Mouse (Mus musculus): ENCODE data around the gene Gpr26. TPM values are rescaled to one million over a fixed set of nuclear protein-coding genes. Genes with fewer than 3 reads are reported as not detected.

Gene Gpr26
- polyA plus RNA-seq (2016; fragmentation: Nextera tagmentation; extraction: Ambion mirVana) = not detected in 2 replicates

DNA sequence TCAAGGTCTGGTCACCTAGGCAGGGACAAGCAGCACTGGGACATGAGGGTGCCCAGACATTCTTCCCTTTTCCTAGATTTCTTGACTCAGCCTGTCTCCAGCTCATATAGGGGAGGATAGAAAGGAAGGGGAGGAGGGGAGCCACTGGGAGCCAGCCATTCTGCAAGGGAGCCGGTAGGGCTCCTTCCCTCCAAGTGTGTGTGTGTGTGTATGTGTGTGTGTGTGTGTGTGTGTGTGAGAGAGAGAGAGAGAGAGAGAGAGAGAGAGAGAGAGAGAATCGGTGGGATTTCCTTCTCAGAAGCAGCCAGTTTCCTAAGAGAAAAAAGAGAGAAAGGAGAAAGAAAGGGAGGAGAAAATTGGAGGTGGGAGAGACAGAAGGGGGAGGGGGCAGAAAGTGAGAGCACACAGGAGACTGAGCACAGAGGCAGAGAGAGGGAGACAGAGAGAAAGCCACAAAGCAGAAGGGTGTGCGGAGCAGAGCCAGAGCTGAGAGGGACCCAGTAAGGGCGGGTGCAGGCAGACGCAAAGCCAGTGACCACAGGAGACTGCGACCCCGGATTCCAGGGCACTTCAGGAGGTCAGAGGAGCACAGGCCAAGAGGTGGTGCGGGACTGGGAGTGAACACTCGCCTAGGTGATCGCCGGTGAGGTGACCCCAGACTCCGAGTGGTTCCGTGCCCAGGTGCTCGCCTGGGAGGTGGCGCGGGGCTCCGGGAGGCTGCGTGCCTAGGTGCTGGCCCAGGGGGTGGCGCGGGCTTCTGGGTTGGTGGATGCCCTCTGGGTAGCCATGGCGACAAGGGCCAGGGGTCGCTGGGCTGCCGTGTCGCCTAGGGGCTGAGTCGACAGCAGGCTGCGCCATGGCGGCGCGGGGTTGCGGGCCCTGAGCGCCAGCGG lies at the start of gene Gpr26:
TSS of gene Gpr26 (plus strand) at position 438 of the 893 bp plus-strand sequence.
- Histone ChIP-seq H3K9ac (replicated peaks) (no peak within 1 kb of the TSS), H3K4me3 (replicated peaks) (peak within 1 kb of the TSS; percentile 33), H3K27ac (no peak within 1 kb of the TSS), H3K4me1 (replicated peaks) (peaks cover 12% of the 10 kb centered on the region), H3K27me3 (peaks cover 72% of the 10 kb centered on the region), H3K9me3 (no peaks in the 10 kb centered on the region), H3K36me3 (no peaks in the 10 kb centered on the region), H3K4me2 (peak within 1 kb of the TSS; percentile 56)
- no peak for ATAC-seq (ENCODE audit: insufficient number of reproducible peaks, insufficient read depth, low FRiP score, low TSS enrichment, low read depth)
- 3% methylated on average over 32 of the region's 32 CpGs for WGBS

DNA sequence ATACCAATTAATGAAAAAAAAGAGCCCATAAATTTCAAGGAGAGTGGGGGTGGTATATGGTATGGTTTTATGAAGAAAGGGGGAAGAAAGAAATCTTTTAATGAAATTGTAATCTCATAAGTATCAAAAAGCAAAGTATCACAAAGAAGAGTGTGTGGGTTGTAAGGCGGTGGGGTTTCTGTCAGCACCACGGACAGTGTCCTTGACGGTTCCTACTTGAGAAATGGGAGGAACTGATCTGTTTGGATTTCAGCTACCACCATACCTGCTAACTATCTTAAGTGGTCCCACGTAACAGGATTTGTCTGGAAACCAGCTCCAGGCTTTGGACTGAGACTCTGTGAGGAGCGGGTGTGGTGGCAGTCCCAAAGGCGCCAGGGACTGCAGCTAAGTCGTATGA lies 48.9 kb upstream of the Gpr26 start:
- Histone ChIP-seq H3K4me1 (replicated peaks) (no peaks in the 10 kb centered on the region), H3K27ac (no peak overlapping the region), H3K9me3 (no peaks in the 10 kb centered on the region), H3K4me3 (replicated peaks) (no peak overlapping the region), H3K9ac (replicated peaks) (no peak overlapping the region), H3K4me2 (no peak overlapping the region), H3K36me3 (no peaks in the 10 kb centered on the region), H3K27me3 (0 out of 2 replicates have a peak, but pooled peaks cover 2% of the 10 kb centered on the region)
- no peak for ATAC-seq (ENCODE audit: insufficient number of reproducible peaks, insufficient read depth, low FRiP score, low TSS enrichment, low read depth)
- 51% methylated on average over 7 of the region's 7 CpGs for WGBS

DNA sequence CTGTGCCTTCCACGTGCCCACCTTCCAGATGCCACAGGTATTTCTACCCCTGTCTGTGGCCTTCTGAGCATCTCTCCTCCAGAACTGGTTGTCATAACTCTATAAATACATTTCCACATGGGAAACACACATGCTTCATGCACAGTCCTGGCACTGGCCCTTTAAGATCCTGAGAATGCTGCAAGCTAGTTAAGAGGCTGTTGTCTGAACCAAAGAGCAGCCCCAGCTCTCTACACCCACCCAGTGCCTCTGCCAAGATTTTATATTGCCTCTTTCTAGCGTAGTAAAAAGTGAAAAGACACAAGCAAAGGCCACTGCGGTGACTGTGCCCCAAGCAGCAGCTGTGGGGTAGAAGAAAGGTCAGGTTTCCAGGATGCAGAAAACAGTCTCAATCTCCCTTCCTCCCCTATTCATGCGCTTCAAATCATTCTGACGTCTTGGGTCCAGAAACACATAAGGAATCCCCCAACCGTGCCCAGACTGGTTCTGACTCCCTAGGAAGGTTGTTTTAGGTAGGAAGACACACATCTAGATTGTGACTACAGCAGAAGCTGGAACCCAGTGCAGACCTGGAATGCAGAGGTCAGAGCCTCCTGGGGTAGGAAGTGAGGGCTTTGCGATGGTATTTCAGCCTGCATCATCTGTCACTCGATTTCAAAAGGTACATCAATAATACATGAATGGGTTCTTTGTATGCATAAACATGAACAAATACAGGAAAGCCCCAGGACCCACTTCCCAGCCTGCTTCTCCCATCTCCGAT lies 38.8 kb upstream of the Gpr26 start:
- WGBS = 37% methylated on average over 9 of the region's 9 CpGs
- Histone ChIP-seq H3K36me3 (no peaks in the 10 kb centered on the region), H3K4me3 (replicated peaks) (no peak overlapping the region), H3K27me3 (no peaks in the 10 kb centered on the region), H3K9me3 (no peaks in the 10 kb centered on the region), H3K27ac (no peak overlapping the region), H3K4me1 (replicated peaks) (peaks cover 21% of the 10 kb centered on the region), H3K4me2 (no peak overlapping the region), H3K9ac (replicated peaks) (no peak overlapping the region)
- no peak for ATAC-seq (ENCODE audit: insufficient number of reproducible peaks, insufficient read depth, low FRiP score, low TSS enrichment, low read depth)

DNA sequence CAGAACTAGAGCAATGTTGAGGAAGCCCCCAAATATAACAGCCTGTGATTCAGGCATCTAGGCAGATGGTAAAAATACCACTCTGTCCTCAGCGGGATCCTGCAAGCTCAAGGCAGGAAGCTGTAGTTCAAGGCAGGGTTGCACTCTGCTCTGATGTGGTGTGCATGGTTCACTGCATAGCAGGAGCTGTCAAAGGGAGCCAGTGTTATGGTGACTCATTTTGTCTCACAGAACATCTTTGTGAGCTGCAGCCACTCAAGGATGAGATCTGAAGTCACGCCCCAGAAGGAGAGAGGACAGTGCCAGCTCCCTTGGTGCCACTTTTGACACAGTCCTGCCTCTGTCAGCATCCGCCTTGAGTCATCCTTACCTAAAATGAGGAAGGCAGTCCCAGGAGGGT lies 28.6 kb upstream of the Gpr26 start:
- H3K27me3 ChIP-seq = no peaks in the 10 kb centered on the region
- 78% methylated on average over 3 of the region's 3 CpGs for WGBS
- no peak overlapping the region for H3K9ac ChIP-seq (replicated peaks)
- H3K4me2 ChIP-seq = no peak overlapping the region
- no peak overlapping the region for H3K4me3 ChIP-seq (replicated peaks)
- H3K36me3 ChIP-seq = no peaks in the 10 kb centered on the region
- 0 out of 2 replicates have a peak, but pooled peaks cover 2% of the 10 kb centered on the region for H3K9me3 ChIP-seq
- no peaks in the 10 kb centered on the region for H3K4me1 ChIP-seq (replicated peaks)
- ATAC-seq (ENCODE audit: insufficient number of reproducible peaks, insufficient read depth, low FRiP score, low TSS enrichment, low read depth) = no peak
- H3K27ac ChIP-seq = no peak overlapping the region

DNA sequence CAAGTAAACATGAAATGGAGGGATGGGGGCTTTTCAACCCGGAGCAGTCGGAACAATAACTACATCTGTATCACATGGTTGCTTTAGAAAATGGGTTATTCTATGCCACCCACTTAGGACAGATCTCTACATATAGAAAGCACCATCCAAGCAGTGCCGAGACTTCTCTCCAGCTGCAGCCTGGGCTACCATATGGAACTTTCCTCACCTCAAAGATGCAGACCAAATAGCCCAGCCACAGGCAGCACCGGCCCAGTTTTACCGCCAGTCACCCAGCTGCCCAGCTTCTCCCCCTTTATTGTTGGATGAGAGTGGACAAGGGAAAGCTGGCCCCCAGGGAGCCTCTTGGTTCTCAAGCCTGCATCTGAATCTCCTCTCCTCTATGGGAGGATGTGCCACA lies 15.1 kb upstream of the Gpr26 start:
- H3K9ac ChIP-seq (replicated peaks) = no peak overlapping the region
- H3K27ac ChIP-seq = no peak overlapping the region
- peaks cover 5% of the 10 kb centered on the region; the same call in 1 of the 2 replicates for H3K27me3 ChIP-seq
- no peak for ATAC-seq (ENCODE audit: insufficient number of reproducible peaks, insufficient read depth, low FRiP score, low TSS enrichment, low read depth)
- peaks cover 7% of the 10 kb centered on the region; the same call in 1 of the 2 replicates for H3K4me1 ChIP-seq (replicated peaks)
- H3K9me3 ChIP-seq = no peaks in the 10 kb centered on the region
- H3K36me3 ChIP-seq = no peaks in the 10 kb centered on the region
- no peak overlapping the region for H3K4me3 ChIP-seq (replicated peaks)
- 58% methylated on average over 5 of the region's 5 CpGs for WGBS
- no peak overlapping the region for H3K4me2 ChIP-seq

DNA sequence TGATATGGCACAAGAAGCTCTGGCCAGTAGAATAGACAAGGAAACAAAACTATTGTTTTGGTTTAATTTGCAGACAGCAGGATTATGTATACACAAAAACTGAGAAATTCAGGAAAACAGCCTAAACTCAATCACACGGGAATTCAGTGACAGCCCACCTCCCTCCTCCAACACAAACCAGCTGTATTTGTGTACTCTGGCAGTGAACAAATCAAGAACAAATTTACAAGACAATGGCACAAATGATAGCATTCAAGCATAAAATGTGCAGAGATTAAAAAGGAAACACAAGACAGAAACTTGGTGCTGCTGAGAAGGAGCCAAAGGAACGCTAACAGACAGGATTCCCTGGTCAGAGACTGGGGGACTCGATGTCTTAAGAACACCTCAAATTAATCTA lies 12.9 kb upstream of the Gpr26 start:
- no peak overlapping the region for H3K4me3 ChIP-seq (replicated peaks)
- 80% methylated on average over 3 of the region's 3 CpGs for WGBS
- no peak overlapping the region for H3K27ac ChIP-seq
- H3K4me1 ChIP-seq (replicated peaks) = peaks cover 7% of the 10 kb centered on the region; the same call in 1 of the 2 replicates
- no peak overlapping the region for H3K9ac ChIP-seq (replicated peaks)
- H3K27me3 ChIP-seq = no peaks in the 10 kb centered on the region
- no peak for ATAC-seq (ENCODE audit: insufficient number of reproducible peaks, insufficient read depth, low FRiP score, low TSS enrichment, low read depth)
- no peaks in the 10 kb centered on the region for H3K36me3 ChIP-seq
- H3K9me3 ChIP-seq = no peaks in the 10 kb centered on the region
- H3K4me2 ChIP-seq = no peak overlapping the region

DNA sequence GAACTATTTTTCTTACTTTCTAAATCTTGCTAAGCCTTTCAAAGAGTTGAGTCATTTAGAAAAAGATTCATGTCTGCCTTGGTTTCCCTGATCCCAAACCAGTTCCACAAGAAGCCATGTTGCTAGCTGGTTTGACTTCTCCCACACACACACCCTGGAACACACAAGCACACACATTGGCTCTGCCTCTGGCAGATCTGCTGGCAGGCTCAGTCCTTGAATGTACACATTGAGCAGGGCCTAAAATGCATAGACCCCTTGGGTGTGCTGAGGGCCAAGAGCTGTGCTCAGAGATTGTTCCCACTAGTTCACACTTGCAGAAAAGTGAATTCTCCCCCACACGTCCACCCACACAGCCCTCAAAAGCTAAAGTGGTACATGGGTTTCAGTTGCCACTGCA lies 7.6 kb upstream of the Gpr26 start:
- no peak for ATAC-seq (ENCODE audit: insufficient number of reproducible peaks, insufficient read depth, low FRiP score, low TSS enrichment, low read depth)
- no peaks in the 10 kb centered on the region for H3K4me1 ChIP-seq (replicated peaks)
- H3K4me2 ChIP-seq = no peak overlapping the region
- H3K27ac ChIP-seq = no peak overlapping the region
- no peaks in the 10 kb centered on the region for H3K36me3 ChIP-seq
- H3K27me3 ChIP-seq = 0 out of 2 replicates have a peak, but pooled peaks cover under 1% of the 10 kb centered on the region
- H3K4me3 ChIP-seq (replicated peaks) = no peak overlapping the region
- 62% methylated on average over 1 of the region's 1 CpGs for WGBS
- no peak overlapping the region for H3K9ac ChIP-seq (replicated peaks)
- no peaks in the 10 kb centered on the region for H3K9me3 ChIP-seq

DNA sequence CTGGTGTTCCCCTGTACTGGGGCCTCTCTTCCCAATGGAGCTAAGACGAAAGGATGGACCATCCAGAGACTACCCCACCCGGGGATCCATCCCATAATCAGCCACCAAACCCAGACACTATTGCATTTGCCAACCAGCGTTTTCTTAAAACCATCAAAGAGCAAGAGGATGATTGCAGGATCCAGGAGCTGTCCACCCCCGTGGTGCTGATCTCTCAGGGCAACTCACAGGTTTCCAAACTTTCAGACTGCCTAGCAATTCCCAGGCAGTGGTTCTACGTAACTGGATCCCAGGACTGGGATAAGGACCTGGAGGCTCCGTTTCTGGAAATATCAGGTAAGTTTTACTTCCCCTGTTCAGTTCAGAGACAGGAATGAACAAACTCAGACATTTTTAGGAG lies 5.7 kb upstream of the Gpr26 start:
- H3K4me1 ChIP-seq (replicated peaks) = no peaks in the 10 kb centered on the region
- no peak overlapping the region for H3K9ac ChIP-seq (replicated peaks)
- no peak overlapping the region for H3K4me3 ChIP-seq (replicated peaks)
- ATAC-seq (ENCODE audit: insufficient number of reproducible peaks, insufficient read depth, low FRiP score, low TSS enrichment, low read depth) = no peak
- H3K4me2 ChIP-seq = no peak overlapping the region
- H3K27me3 ChIP-seq = peaks cover 18% of the 10 kb centered on the region
- WGBS = 26% methylated on average over 6 of the region's 6 CpGs
- no peaks in the 10 kb centered on the region for H3K9me3 ChIP-seq
- H3K27ac ChIP-seq = no peak overlapping the region
- H3K36me3 ChIP-seq = no peaks in the 10 kb centered on the region

DNA sequence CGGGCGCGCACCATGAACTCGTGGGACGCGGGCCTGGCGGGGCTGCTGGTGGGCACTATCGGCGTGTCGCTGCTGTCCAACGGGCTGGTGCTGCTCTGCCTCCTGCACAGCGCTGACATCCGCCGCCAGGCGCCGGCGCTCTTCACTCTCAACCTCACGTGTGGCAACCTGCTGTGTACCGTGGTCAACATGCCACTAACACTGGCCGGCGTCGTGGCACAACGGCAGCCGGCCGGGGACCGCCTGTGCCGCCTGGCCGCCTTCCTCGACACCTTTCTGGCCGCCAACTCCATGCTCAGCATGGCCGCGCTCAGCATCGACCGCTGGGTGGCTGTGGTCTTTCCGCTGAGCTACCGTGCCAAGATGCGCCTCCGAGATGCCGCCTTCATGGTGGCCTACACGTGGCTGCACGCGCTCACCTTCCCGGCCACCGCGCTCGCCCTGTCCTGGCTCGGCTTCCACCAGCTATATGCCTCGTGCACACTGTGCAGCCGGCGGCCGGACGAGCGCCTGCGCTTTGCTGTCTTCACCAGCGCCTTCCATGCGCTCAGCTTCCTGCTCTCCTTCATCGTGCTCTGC lies 745 bp downstream of the Gpr26 start:
- H3K4me2 ChIP-seq = peak overlapping the region; percentile 56
- no peaks in the 10 kb centered on the region for H3K36me3 ChIP-seq
- no peak for ATAC-seq (ENCODE audit: insufficient number of reproducible peaks, insufficient read depth, low FRiP score, low TSS enrichment, low read depth)
- peaks cover 12% of the 10 kb centered on the region for H3K4me1 ChIP-seq (replicated peaks)
- no peak overlapping the region for H3K27ac ChIP-seq
- H3K9ac ChIP-seq (replicated peaks) = no peak overlapping the region
- peaks cover 75% of the 10 kb centered on the region for H3K27me3 ChIP-seq
- 5% methylated on average over 57 of the region's 57 CpGs for WGBS
- peak overlapping the region; percentile 33 for H3K4me3 ChIP-seq (replicated peaks)
- no peaks in the 10 kb centered on the region for H3K9me3 ChIP-seq

DNA sequence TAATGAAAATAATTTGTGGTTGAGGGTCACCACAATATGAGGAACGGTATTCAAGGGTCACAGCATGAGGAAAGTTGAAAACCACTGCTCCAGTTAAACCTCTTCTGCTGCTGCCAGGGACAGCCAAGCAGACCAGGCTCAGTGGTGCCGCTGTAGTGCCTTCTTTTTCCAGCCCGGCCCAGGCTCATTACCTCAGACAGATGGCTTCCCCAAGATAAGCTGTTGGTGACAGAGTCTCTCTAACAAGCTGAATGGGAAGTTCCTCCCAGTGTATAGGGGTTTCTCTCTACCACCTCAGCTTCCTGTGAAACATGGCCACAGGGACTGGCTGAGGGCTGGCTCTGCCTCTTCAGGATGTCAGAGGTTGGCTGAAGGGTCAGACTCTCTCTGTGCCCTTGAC lies 4.0 kb downstream of the Gpr26 start:
- peaks cover 12% of the 10 kb centered on the region for H3K4me1 ChIP-seq (replicated peaks)
- ATAC-seq (ENCODE audit: insufficient number of reproducible peaks, insufficient read depth, low FRiP score, low TSS enrichment, low read depth) = no peak
- H3K36me3 ChIP-seq = no peaks in the 10 kb centered on the region
- H3K27me3 ChIP-seq = peaks cover 61% of the 10 kb centered on the region
- H3K9me3 ChIP-seq = no peaks in the 10 kb centered on the region
- H3K27ac ChIP-seq = no peak overlapping the region
- 36% methylated on average over 3 of the region's 3 CpGs for WGBS
- H3K4me2 ChIP-seq = no peak overlapping the region
- no peak overlapping the region for H3K4me3 ChIP-seq (replicated peaks)
- no peak overlapping the region for H3K9ac ChIP-seq (replicated peaks)

DNA sequence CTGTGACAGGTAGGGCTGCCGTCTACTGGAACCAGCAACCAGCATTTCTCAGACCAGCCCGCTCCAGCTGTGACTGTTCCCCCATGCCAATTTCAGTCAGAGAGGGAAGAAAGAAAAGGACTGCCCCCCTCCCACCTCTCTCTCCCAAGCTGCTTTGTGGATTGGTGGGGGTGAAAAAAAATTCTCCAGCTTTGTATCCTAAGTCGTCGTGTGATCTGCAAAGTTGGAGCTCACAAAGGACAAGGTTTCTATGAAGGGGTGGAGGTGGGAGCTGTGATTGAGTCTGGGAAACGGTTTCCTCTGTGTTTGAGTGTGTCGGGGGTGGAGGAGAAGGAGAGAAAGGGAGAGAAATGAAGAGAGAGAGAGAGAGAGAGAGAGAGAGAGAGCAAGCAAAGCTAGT lies 9.6 kb downstream of the Gpr26 start:
- Histone ChIP-seq H3K9ac (replicated peaks) (no peak overlapping the region), H3K27ac (no peak overlapping the region), H3K9me3 (no peaks in the 10 kb centered on the region), H3K4me1 (replicated peaks) (no peaks in the 10 kb centered on the region), H3K27me3 (peaks cover 11% of the 10 kb centered on the region), H3K4me3 (replicated peaks) (no peak overlapping the region), H3K4me2 (no peak overlapping the region), H3K36me3 (no peaks in the 10 kb centered on the region)
- no peak for ATAC-seq (ENCODE audit: insufficient number of reproducible peaks, insufficient read depth, low FRiP score, low TSS enrichment, low read depth)
- 75% methylated on average over 6 of the region's 6 CpGs for WGBS

All from limb, embryonic 12.5 days (tissue).